Mouse (Mus musculus) left cerebral cortex, adult 2 months (tissue): ENCODE data around the gene Pafah2. TPM values are rescaled to one million over a fixed set of nuclear protein-coding genes. Genes with fewer than 3 reads are reported as not detected.

Experiments
- DNase-seq, 2 experiments: peaks; one replicate each; pipeline ENCODE4 v3.0.0; 2021 to 2022; ENCODE audit warnings: low spot score in 2 of 2, mixed read lengths in 1 of 2; ENCODE audit errors: extremely low spot score in 1 of 2
- H3K27ac ChIP-seq: fragments of 200-600 bp; 2 replicates; pipeline ENCODE4 v1.8.1; 2022
- H3K4me3 ChIP-seq: fragments of 200-600 bp; 2 replicates; pipeline ENCODE4 v1.8.1; 2022
- CTCF ChIP-seq: fragments of 200-600 bp; IDR thresholded peaks from 2 replicates; pipeline ENCODE4 v1.8.1; 2022; ENCODE audit warnings: antibody characterized with exemption, mild to moderate bottlenecking, moderate library complexity
- intact Hi-C: fragments of 180-260 bp; cut with DNase I; formaldehyde crosslinking; loops from one replicate; pipeline ENCODE4 v1.15.1; 2025
- total RNA-seq, 2 experiments: library from RNA; stranded (reverse); gene quantifications; 2 replicates each; pipeline ENCODE4 v1.2.3; 2021

Gene Pafah2
- total RNA-seq, 2 experiments from 2014 or later = 6.5 to 6.9 TPM

- intact Hi-C loops = no loop called here
- no peak for TF ChIP-seq CTCF
- Histone ChIP-seq H3K27ac (peak overlapping the region; percentile 99), H3K4me3 (0 out of 2 replicates have a peak overlapping the region, but pooled peaks have one; percentile 7)
- peak in 1 of 2 experiments; percentile 65 for DNase-seq
These were observed 54.5 kb downstream of the Pafah2 start for GRCm38 (mm10) chr4:134450392-134451195.

DNA sequence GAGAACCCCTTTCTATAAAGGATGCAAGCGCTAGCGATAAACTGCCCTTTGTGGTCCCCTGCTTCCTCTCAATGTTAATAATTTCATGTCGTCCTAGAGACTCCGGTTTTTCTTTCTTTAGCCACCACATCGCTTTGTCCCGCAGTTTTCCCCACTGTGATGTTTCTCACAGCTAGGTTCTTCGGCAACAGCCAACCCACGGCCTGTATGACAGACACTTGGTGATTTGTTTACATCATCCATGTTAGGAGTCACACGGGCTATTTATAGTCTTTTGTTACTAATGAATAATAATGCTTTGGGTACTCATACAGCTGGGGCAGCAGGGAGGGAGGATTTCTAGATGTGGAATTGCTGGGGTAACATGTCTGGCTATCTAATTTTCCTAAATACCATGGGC, 55.4 kb downstream of the Pafah2 start:
- intact Hi-C loops = no loop called here
- DNase-seq = no peak
- Histone ChIP-seq H3K27ac (peak overlapping the region; percentile 99), H3K4me3 (no peak overlapping the region)
- TF ChIP-seq CTCF = no peak

DNA sequence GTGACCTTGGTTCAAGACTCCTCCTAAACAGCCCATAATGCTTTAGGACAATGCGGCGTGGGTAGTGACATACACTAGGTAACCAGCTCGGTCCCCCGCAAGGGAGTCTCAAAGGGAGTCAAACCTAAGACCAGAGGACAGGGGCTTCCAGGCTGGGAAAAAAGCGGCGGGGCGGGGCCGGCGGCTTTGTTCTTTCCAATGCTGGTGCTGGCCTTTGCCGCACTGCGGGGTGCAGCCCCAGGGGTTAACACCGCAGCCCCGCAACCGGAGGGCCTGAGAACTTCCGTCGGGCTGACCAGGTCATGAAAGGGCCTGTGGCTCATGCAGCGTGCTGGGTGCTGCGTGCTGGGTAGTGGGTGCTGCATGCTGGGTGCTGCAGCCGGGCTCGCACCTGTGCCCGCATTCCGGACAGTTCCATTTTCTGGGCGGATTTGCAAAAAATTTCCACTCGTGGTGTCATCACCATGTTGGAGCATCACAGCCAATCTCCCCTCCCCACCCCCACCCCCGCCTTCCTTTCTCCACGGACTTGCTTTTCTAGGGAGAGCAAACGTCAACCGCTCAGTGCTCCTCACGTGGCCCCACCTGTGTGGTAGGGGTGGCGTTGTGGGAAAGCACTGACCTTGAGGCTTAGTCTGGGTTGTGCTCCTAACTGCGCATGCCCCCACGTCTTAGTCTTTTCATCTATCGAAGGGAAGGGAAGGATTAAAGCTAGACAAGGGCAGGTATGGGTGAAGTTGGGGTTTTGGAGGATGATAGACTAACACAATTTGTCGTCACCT, 57.7 kb downstream of the Pafah2 start:
- H3K4me3 ChIP-seq = peak overlapping the region; percentile 20
- H3K27ac ChIP-seq = peak overlapping the region; percentile 99
- intact Hi-C loops = no loop called here
- peak in 1 of 2 experiments; percentile 53 for DNase-seq
- no peak for TF ChIP-seq CTCF

GRCm38 (mm10) chr4:134455310-134455709, 59.2 kb downstream of the Pafah2 start:
- Histone ChIP-seq H3K4me3 (no peak overlapping the region), H3K27ac (peak overlapping the region; percentile 99; the same call in 1 of the 2 replicates)
- no peak for TF ChIP-seq CTCF
- intact Hi-C loops = no loop called here
- DNase-seq = no peak

DNA sequence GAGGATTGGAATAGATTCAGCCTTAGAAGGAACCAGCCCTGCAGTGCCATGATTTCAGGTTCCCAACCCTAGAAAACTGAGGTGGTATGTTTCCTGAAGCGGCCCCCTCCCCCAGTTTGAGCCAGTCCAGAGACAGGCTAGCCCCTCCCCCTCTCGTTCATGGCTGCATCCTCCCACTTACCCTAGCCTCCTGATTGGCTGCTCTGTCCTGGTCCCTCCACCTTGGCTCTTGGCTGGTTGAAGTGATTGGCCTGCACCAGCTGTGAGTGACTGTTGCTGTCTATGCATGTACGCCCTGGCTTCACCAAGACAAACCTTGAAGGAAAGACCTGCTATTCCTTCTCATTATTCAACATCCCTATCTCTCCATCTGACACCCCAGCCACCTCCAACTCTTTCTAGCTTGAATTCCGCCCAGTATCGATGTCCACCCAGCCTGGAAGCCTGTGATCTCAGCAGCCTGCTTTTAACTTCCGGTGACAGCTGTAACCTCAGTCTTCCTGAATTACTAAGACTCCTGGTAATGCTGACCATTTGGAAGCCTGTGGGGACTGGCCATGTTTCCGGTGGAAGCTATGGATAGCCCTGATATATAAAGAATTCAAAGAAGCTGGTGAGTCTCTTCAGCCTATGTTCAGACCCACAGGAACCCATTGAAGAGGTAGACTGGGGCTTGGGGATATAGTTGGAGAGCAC, 61.2 kb downstream of the Pafah2 start:
- Histone ChIP-seq H3K27ac (no peak overlapping the region), H3K4me3 (no peak overlapping the region)
- intact Hi-C loops = no loop called here
- TF ChIP-seq CTCF = no peak
- DNase-seq = no peak

GRCm38 (mm10) chr4:134458856-134459255, 62.7 kb downstream of the Pafah2 start:
- TF ChIP-seq CTCF = no peak
- Histone ChIP-seq H3K27ac (no peak overlapping the region), H3K4me3 (no peak overlapping the region)
- DNase-seq = no peak
- intact Hi-C loops = no loop called here

DNA sequence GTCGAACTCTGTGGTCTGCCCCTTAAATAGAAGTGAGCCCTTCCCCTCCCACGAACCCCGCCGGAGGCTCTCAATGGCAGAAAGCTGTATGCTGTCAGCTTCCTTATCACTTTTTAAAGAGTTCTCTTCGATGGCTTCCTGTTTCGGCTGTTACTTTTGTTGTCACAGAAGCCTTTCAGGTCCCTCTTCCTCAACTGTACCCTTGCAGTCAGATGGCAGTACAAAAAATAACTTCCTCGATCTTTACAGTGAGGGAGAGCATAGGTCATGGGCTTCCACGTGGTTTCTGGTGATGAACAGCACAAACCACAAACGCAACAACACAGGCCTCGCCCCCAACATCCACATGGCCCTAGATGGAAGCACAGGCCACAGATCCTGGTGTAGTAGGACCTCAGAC, 64.2 kb downstream of the Pafah2 start:
- DNase-seq = no peak
- Histone ChIP-seq H3K27ac (no peak overlapping the region), H3K4me3 (no peak overlapping the region)
- intact Hi-C loops = no loop called here
- no peak for TF ChIP-seq CTCF

GRCm38 (mm10) chr4:134461252-134461651, 65.1 kb downstream of the Pafah2 start:
- intact Hi-C loops = no loop called here
- DNase-seq = no peak
- no peak for TF ChIP-seq CTCF

DNA sequence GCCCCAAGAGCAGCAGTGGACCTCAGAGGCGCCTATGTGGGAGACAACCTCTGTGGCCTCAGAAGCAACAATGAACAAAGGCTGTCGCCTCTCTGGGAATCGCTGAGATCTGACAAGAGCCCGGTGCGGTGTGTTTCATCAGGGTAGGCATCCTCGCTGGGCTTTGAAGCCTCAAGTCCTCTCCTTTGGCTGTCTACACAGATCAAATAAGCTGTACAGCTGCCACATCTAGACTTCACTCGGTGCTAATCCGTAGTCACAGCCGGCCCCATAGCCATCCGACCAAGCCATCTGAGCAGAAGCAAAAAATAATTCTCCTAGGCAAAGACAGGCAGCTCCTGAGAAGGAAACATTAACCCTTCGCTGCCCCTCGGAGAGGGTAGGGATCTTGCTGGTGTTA, 69.7 kb downstream of the Pafah2 start:
- TF ChIP-seq CTCF = no peak
- Histone ChIP-seq H3K4me3 (no peak overlapping the region), H3K27ac (peak overlapping the region; percentile 90)
- no peak for DNase-seq
- intact Hi-C loops = no loop called here

More at GRCm38 (mm10) chr4:134461252-134461651, 65.1 kb downstream of the Pafah2 start:
- H3K4me3 ChIP-seq = no peak overlapping the region
- no peak overlapping the region for H3K27ac ChIP-seq

DNA sequence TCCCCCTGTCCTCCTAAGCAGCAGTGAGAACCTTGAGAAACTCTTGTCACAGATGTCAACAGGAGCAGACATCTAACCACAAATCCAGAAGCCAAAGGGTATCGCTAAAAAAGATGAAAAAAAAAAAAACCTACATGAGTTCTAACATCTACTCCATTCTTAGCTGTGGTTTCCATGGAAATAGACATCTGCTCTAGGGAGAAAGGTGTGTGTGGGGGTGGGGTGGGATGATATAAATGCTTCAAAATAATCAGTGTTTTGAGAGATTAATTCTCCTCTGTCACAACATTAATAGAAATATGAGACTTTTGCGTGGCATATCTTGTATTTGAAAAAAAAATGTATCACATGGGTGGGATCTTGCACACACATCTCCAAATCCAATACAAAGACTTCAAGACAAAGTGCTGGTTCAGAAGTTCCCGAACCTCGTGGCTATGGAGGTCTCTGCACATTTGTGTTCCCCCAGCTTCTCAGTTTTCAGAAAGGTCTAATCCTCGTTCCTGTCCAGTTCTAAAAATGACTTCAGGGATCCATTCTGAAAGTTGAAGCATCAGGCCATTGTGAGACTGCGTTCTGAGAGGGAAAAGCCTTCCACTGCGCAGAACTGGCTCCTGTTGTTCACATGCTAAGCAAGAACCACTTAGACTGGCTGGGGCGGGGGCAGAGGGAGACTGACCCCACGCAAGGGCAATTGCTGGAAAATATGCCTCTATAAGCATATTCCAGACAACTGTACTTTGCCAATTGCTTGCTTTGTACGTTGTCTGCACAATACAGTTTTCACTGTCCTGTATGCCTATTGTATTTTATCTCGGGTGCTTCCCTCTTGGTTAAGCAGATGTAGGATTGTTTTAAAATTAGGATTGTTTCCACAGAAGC, 70.5 kb downstream of the Pafah2 start:
- no peak for DNase-seq
- peak overlapping the region; percentile 90 for H3K27ac ChIP-seq
- no peak overlapping the region for H3K4me3 ChIP-seq
- no peak for TF ChIP-seq CTCF
- intact Hi-C loops = no loop called here
